Mouse (Mus musculus) liver, adult 2 months (tissue): ENCODE data around the gene Btbd17. TPM values are rescaled to one million over a fixed set of nuclear protein-coding genes. Genes with fewer than 3 reads are reported as not detected.
A peak's percentile ranks its signal among the peaks of the same experiment; 100 is the strongest.

ENCODE experiments used
- DNase-seq: peaks from one replicate; pipeline ENCODE4 v3.0.0-alpha.2; 2011; ENCODE audit warnings: low read depth, low spot score; ENCODE audit errors: extremely low read depth
- H3K27ac ChIP-seq: fragments of 200-500 bp; replicated peaks from 2 replicates; pipeline ENCODE4 v1.5.1; 2012; ENCODE audit warnings: low read depth, mild to moderate bottlenecking, control low read depth, inconsistent platforms, low read length; ENCODE audit not compliant: insufficient read depth
- H3K27me3 ChIP-seq: fragments of 200-500 bp; 2 replicates; pipeline ENCODE4 v1.6.1; 2012; ENCODE audit warnings: mild to moderate bottlenecking, moderate library complexity, low read length, inconsistent platforms; ENCODE audit not compliant: control insufficient read depth, insufficient read depth
- H3K36me3 ChIP-seq: fragments of 200-500 bp; 2 replicates; pipeline ENCODE4 v1.6.1; 2012; ENCODE audit warnings: low read length, inconsistent platforms; ENCODE audit not compliant: control insufficient read depth, insufficient read depth
- H3K4me1 ChIP-seq: fragments of 200-500 bp; 2 replicates; pipeline ENCODE4 v1.6.1; 2011; ENCODE audit warnings: low read length; ENCODE audit not compliant: control insufficient read depth, insufficient read depth
- H3K4me3 ChIP-seq: fragments of 200-500 bp; 2 replicates; pipeline ENCODE4 v1.5.1; 2011; ENCODE audit warnings: low read depth, mild to moderate bottlenecking, control low read depth, low read length, moderate library complexity; ENCODE audit not compliant: insufficient read depth
- H3K79me2 ChIP-seq: fragments of 200-500 bp; 2 replicates; pipeline ENCODE4 v1.6.1; 2012; ENCODE audit warnings: inconsistent platforms, mild to moderate bottlenecking, low read length, moderate library complexity; ENCODE audit not compliant: control insufficient read depth, insufficient read depth
- H3K9ac ChIP-seq: fragments of 200-500 bp; 2 replicates; pipeline ENCODE4 v1.6.1; 2012; ENCODE audit warnings: low read depth, mild to moderate bottlenecking, control low read depth, inconsistent platforms, low read length
- CTCF ChIP-seq: fragments of 200-500 bp; IDR thresholded peaks from 2 replicates; pipeline ENCODE4 v1.5.1; 2011; ENCODE audit warnings: low read depth, low read length, control low read depth
- POLR2A ChIP-seq: fragments of 200-500 bp; IDR thresholded peaks from 2 replicates; pipeline ENCODE4 v1.6.1; 2011; ENCODE audit warnings: low read length, control low read depth; ENCODE audit not compliant: insufficient read depth; ENCODE audit errors: extremely low read depth
- WGBS: fragments of 180-500 bp; shearing (Covaris S2); methylation state at CpG from one replicate; pipeline ENCODE4 v1.1.7; 2018; 5-methylcytosine and 5-hydroxymethylcytosine counted together
- polyA plus RNA-seq: library from polyadenylated mRNA; depleted of rRNA; stranded (reverse); fragments of >200 nt; gene quantifications from 2 replicates; pipeline ENCODE4 v1.2.3, GENCODE M21; 2012
- total RNA-seq: library from RNA; depleted of rRNA; stranded (reverse); fragments of >200 nt; gene quantifications from 2 replicates; pipeline ENCODE4 v1.2.3, GENCODE M21; 2014

Btbd17 gene
- total and polyA plus RNA-seq, 2 experiments = not detected

DNA sequence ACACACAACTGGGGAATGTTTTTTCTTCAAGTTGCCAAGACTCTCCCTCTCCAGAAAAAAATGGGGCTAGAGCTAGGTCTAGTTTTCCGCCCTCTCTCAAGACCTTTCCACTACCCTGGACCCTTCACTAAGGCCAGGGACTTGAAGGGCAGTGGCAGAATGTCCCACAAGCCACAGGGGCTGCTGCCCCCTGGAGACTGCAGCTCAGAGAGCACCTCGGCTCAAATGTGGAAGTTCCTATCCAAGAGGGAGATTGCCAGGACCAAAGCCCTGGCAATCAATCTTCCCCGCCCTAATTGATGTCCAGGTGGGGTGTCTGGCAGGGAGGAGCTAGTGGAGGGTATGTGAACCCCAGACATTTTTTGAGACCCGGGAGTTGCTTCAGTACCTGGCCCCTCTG is 4.9 kb downstream of the Btbd17 start:
- H3K27ac ChIP-seq = no peak overlapping the region
- no peak overlapping the region for H3K4me3 ChIP-seq
- no peaks in the 10 kb centered on the region for H3K36me3 ChIP-seq
- DNase-seq = no peak
- no peak overlapping the region for H3K9ac ChIP-seq
- H3K79me2 ChIP-seq = no peaks in the 10 kb centered on the region
- peaks cover 32% of the 10 kb centered on the region for H3K27me3 ChIP-seq
- WGBS = 47% methylated on average over 4 of the region's 4 CpGs
- TF ChIP-seq POLR2A (no peak), CTCF (no peak)
- no peaks in the 10 kb centered on the region; the same call in 1 of the 2 replicates for H3K4me1 ChIP-seq

GRCm38 (mm10) chr11:114790171-114790570 is 5.6 kb downstream of the Btbd17 start:
- Histone ChIP-seq H3K79me2 (no peaks in the 10 kb centered on the region), H3K36me3 (no peaks in the 10 kb centered on the region), H3K4me1 (no peaks in the 10 kb centered on the region; the same call in 1 of the 2 replicates), H3K4me3 (no peak overlapping the region), H3K9ac (no peak overlapping the region), H3K27ac (no peak overlapping the region), H3K27me3 (peaks cover 32% of the 10 kb centered on the region)
- no peak for DNase-seq
- TF ChIP-seq POLR2A (no peak), CTCF (no peak)
- WGBS = 81% methylated on average over 12 of the region's 12 CpGs

DNA sequence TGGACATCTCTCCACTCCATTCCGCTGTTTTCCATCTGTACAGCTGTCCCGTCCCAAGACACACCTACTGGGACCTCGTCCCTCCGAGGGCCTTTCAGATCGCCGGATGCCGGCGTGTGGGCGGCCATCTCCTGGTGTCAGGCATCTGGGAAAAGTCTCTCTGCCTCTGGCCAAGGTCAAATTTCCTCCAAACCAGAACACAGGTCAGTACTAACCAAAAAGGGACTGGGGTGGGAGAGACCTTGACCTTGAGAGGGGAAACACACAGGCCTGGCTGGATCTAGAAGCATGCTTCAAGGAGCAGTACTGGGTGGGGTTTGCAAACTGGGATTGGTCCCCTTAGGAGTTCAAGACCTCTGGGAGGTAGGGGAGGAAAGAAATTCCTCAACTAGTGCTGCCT is 6.0 kb downstream of the Btbd17 start:
- Histone ChIP-seq H3K4me1 (no peaks in the 10 kb centered on the region; the same call in 1 of the 2 replicates), H3K79me2 (no peaks in the 10 kb centered on the region), H3K27me3 (peaks cover 32% of the 10 kb centered on the region), H3K36me3 (no peaks in the 10 kb centered on the region), H3K4me3 (no peak overlapping the region), H3K27ac (no peak overlapping the region), H3K9ac (no peak overlapping the region)
- DNase-seq = no peak
- WGBS = 53% methylated on average over 9 of the region's 9 CpGs
- TF ChIP-seq CTCF (no peak), POLR2A (no peak)

GRCm38 (mm10) chr11:114789061-114789714 is 6.6 kb downstream of the Btbd17 start:
- no peak overlapping the region for H3K27ac ChIP-seq
- no peak overlapping the region for H3K9ac ChIP-seq
- H3K27me3 ChIP-seq = peaks cover 32% of the 10 kb centered on the region
- no peaks in the 10 kb centered on the region for H3K79me2 ChIP-seq
- TF ChIP-seq POLR2A (no peak), CTCF (peak; percentile 94)
- WGBS = 6% methylated on average over 30 of the region's 30 CpGs
- H3K4me1 ChIP-seq = no peaks in the 10 kb centered on the region; the same call in 1 of the 2 replicates
- peak; percentile 10 for DNase-seq
- no peak overlapping the region for H3K4me3 ChIP-seq
- H3K36me3 ChIP-seq = no peaks in the 10 kb centered on the region

DNA sequence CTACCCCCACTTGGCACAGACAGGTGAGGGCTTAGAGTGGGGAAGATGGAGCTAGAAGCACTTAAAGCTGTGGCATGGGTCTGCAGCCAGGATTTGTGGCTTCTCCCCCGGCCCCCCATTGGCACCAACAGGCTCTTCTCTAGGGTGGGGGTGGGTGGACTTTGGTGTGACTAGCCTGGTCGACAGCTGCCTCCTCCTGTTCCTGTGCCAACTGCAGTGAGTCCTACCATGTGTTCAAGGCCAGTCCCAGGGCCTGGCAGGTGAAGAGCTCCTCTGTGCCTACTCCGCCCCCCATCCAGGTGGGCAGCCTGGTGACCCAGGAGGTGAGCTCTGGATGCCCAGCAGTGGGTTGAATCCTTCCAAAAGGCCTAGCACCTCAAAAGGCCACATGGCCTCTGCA is 8.1 kb downstream of the Btbd17 start:
- DNase-seq = no peak
- no peaks in the 10 kb centered on the region; the same call in 1 of the 2 replicates for H3K4me1 ChIP-seq
- TF ChIP-seq CTCF = no peak
- no peak for TF ChIP-seq POLR2A
- no peak overlapping the region for H3K9ac ChIP-seq
- peaks cover 32% of the 10 kb centered on the region for H3K27me3 ChIP-seq
- 85% methylated on average over 3 of the region's 3 CpGs for WGBS
- no peak overlapping the region for H3K4me3 ChIP-seq
- no peak overlapping the region for H3K27ac ChIP-seq
- H3K36me3 ChIP-seq = no peaks in the 10 kb centered on the region
- H3K79me2 ChIP-seq = no peaks in the 10 kb centered on the region

DNA sequence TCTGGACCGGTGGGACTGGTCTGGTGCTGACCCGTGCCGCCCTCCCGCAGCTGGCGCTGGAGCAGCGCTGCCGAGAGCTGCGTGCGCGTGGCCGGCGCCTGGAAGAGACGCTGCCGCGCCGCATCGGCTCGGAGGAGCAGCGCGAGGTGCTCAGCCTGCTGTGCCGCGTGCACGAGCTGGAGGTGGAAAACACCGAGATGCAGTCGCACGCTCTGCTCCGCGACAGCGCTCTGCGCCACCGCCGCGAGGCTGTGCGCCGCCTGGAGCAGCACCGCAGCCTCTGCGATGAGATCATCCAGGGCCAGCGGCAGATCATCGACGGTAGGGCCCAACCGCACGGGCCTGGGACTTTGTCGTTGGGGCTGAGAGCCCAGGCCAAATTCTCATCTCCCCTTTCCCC is 9.4 kb downstream of the Btbd17 start:
- H3K9ac ChIP-seq = no peak overlapping the region
- no peaks in the 10 kb centered on the region for H3K79me2 ChIP-seq
- DNase-seq = no peak
- H3K27me3 ChIP-seq = peaks cover 21% of the 10 kb centered on the region
- H3K27ac ChIP-seq = no peak overlapping the region
- H3K4me3 ChIP-seq = no peak overlapping the region
- WGBS = 14% methylated on average over 43 of the region's 43 CpGs
- no peaks in the 10 kb centered on the region for H3K36me3 ChIP-seq
- no peaks in the 10 kb centered on the region; the same call in 1 of the 2 replicates for H3K4me1 ChIP-seq
- TF ChIP-seq CTCF (no peak), POLR2A (no peak)
